Mouse (Mus musculus): Measurements from ENCODE around the gene Nos3. TPM values are rescaled to one million over a fixed set of nuclear protein-coding genes. Genes with fewer than 3 reads are reported as not detected.
A peak's percentile ranks its signal among the peaks of the same experiment; 100 is the strongest.

The Nos3 gene
- total and polyA plus RNA-seq, 3 experiments, result 0.30 to 0.36 (median 0.31) TPM

DNA sequence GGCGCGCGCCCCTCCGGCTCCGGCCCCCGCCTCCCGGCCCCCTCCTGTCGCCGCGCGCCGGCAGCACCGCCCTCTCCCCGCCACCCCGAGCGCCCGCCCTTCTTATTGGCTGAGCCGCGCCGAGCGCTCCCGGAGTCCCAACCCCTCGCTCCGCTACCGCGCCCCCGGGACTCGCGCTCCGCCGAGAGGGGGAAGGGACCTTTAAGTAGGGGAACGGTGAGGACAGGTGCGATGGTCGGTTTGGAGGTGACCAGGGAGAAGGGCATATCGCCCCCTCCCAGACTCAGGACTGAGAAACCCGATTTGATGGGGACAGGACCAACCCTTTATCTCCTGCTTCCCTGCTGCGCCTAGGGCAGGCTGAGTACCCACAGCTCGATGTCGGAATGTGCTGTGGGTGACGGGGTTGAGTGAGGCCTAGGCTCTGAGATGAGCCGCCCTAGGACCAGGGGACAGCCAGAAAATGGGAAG, 12.9 kb upstream of the Nos3 start:
- Histone ChIP-seq H3K9ac (ENCODE audit: insufficient read depth, low read depth) (peak overlapping the region; percentile 75), H3K27ac (ENCODE audit: insufficient read depth, low read depth) (peak overlapping the region; percentile 68), H3K4me3 (replicated peaks in 1 of 3; ENCODE audit: low read depth in 2 of 3, low read length in 2 of 3, poor library complexity in 1 of 3) (peak overlapping the region; percentile 45 to 74 (median 49)), H3K4me2 (ENCODE audit: insufficient read depth, low read depth, poor library complexity, severe bottlenecking) (peak overlapping the region; percentile 82), H3K27me3 (replicated peaks) (peaks cover 87% of the 10 kb centered on the region), H3K79me2 (replicated peaks; ENCODE audit: control insufficient read depth, extremely low read depth, insufficient read depth, poor library complexity, severe bottlenecking) (no peaks in the 10 kb centered on the region), H3K36me3 (replicated peaks in 1 of 2; ENCODE audit: control insufficient read depth in 1 of 2, insufficient read depth in 1 of 2, low read length in 1 of 2) (no peaks in the 10 kb centered on the region), H3K9me3 (replicated peaks; ENCODE audit: low read length) (no peaks in the 10 kb centered on the region), H3K4me1 (ENCODE audit: control insufficient read depth in 1 of 2, insufficient read depth in 2 of 2) (peaks cover 27 to 29% of the 10 kb centered on the region in 2 experiments)
- peak; percentile 43 for DNase-seq (ENCODE audit: extremely low read depth)
- in situ Hi-C loops (cut with MboI; ENCODE audit: low pct_ligation_motif_present, low pct_unique_long_range_greater_than_20kb, low sequenced_read_pairs) (no loop called here), dilution Hi-C loops (cut with MboI; ENCODE audit: extremely low pct_ligation_motif_present, extremely low pct_unique_long_range_greater_than_20kb, low sequenced_read_pairs) (no loop called here)
- TF ChIP-seq MXI1 (IDR thresholded peaks at IDR 0.05; ENCODE audit: low read depth, low read length), result peak; percentile 20; the same call in 1 of the 2 replicates
- peak; percentile 61; the same call in 1 of the 2 replicates for TF ChIP-seq CHD2 (IDR thresholded peaks at IDR 0.05; ENCODE audit: low read length)
- no peak for TF ChIP-seq EP300 (IDR thresholded peaks at IDR 0.05; ENCODE audit: low read length)
- TF ChIP-seq MAZ (IDR thresholded peaks at IDR 0.05; ENCODE audit: low read depth, low read length), result peak; percentile 77

DNA sequence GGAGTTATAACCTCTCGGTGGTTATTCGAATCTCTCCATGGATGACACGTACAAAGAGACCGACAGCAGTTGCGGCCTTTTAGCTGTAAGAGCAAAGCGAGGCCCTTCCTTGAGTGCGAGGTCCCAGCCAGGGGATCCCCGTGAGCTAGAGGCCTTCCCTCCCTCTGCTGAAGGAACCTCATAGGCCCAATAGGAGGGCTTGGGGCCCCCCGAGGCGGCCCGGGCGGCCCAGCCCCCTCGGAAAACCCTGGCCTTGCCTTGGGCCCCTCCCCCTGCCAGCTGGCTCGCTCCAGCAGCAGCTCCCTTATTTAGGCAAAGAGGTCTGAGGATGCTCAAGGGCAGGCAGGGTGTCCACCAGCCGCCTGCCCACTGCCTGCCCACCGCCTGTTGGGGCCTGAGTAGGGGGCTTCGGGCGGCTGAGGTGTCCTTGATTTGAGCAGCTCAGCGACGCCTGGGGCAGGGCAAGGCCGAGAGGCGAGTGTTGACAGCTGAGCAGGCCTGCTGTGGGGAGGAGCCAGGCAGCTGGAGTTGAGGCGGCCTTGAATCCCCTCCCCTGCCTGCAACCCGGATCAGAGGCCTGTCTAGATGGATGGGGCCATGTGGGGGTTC, 12.3 kb upstream of the Nos3 start:
- peak; percentile 49 for DNase-seq (ENCODE audit: extremely low read depth)
- peak overlapping the region; percentile 68 for H3K27ac ChIP-seq (ENCODE audit: insufficient read depth, low read depth)
- TF ChIP-seq SIN3A (IDR thresholded peaks at IDR 0.05; ENCODE audit: low read length), result no peak
- peak; percentile 37; the same call in 1 of the 2 replicates for TF ChIP-seq POLR2A (IDR thresholded peaks at IDR 0.05; ENCODE audit: low read depth, low read length)
- TF ChIP-seq EP300 (IDR thresholded peaks at IDR 0.05; ENCODE audit: low read length), result no peak
- peak; percentile 9; the same call in 1 of the 2 replicates for TF ChIP-seq ETS1 (conservative IDR thresholded peaks at IDR 0.05; ENCODE audit: low read depth, low read length)
- H3K4me1 ChIP-seq (ENCODE audit: control insufficient read depth in 1 of 2, insufficient read depth in 2 of 2), result peaks cover 27 to 29% of the 10 kb centered on the region in 2 experiments
- H3K27me3 ChIP-seq (replicated peaks), result peaks cover 83% of the 10 kb centered on the region
- H3K36me3 ChIP-seq (replicated peaks in 1 of 2; ENCODE audit: control insufficient read depth in 1 of 2, insufficient read depth in 1 of 2, low read length in 1 of 2), result no peaks in the 10 kb centered on the region
- no peaks in the 10 kb centered on the region for H3K79me2 ChIP-seq (replicated peaks; ENCODE audit: control insufficient read depth, extremely low read depth, insufficient read depth, poor library complexity, severe bottlenecking)
- in situ Hi-C loops (cut with MboI; ENCODE audit: low pct_ligation_motif_present, low pct_unique_long_range_greater_than_20kb, low sequenced_read_pairs) (no loop called here), dilution Hi-C loops (cut with MboI; ENCODE audit: extremely low pct_ligation_motif_present, extremely low pct_unique_long_range_greater_than_20kb, low sequenced_read_pairs) (no loop called here)
- H3K9me3 ChIP-seq (replicated peaks; ENCODE audit: low read length), result no peaks in the 10 kb centered on the region
- peak overlapping the region; percentile 23 for H3K9ac ChIP-seq (ENCODE audit: insufficient read depth, low read depth)
- peak overlapping the region; percentile 82 for H3K4me2 ChIP-seq (ENCODE audit: insufficient read depth, low read depth, poor library complexity, severe bottlenecking)
- peak overlapping the region in 2 of 3 experiments; percentile 49 to 74 for H3K4me3 ChIP-seq (replicated peaks in 1 of 3; ENCODE audit: low read depth in 2 of 3, low read length in 2 of 3, poor library complexity in 1 of 3)

DNA sequence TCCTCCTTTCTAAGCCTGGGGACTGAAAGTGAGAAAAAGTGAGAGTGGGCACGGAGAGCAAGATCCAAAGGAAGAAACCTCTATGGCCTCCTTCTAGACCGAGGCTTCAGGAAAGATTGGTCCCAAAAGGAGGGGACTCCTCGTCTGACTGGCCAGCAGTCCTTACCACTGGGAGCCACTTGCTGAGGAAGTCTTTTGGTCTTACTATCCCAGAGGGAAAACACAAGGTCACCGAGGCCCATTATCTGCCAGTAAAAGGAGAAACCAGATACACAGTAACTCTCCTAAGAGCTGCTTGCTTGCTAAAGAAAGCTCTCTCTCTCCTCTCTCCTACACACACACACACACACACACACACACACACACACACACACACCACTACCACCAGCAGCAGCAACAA, 11.3 kb upstream of the Nos3 start:
- no peak overlapping the region for H3K9ac ChIP-seq (ENCODE audit: insufficient read depth, low read depth)
- no peak for DNase-seq (ENCODE audit: extremely low read depth)
- H3K27me3 ChIP-seq (replicated peaks), result peaks cover 76% of the 10 kb centered on the region
- no peaks in the 10 kb centered on the region for H3K9me3 ChIP-seq (replicated peaks; ENCODE audit: low read length)
- H3K4me1 ChIP-seq (ENCODE audit: control insufficient read depth in 1 of 2, insufficient read depth in 2 of 2), result peaks cover 21 to 24% of the 10 kb centered on the region in 2 experiments
- no peak overlapping the region for H3K4me2 ChIP-seq (ENCODE audit: insufficient read depth, low read depth, poor library complexity, severe bottlenecking)
- no peaks in the 10 kb centered on the region for H3K36me3 ChIP-seq (replicated peaks in 1 of 2; ENCODE audit: control insufficient read depth in 1 of 2, insufficient read depth in 1 of 2, low read length in 1 of 2)
- H3K4me3 ChIP-seq (replicated peaks in 1 of 3; ENCODE audit: low read depth in 2 of 3, low read length in 2 of 3, poor library complexity in 1 of 3), result no peak overlapping the region
- dilution Hi-C loops (cut with MboI; ENCODE audit: extremely low pct_ligation_motif_present, extremely low pct_unique_long_range_greater_than_20kb, low sequenced_read_pairs), result no loop called here
- H3K79me2 ChIP-seq (replicated peaks; ENCODE audit: control insufficient read depth, extremely low read depth, insufficient read depth, poor library complexity, severe bottlenecking), result no peaks in the 10 kb centered on the region
- no peak overlapping the region for H3K27ac ChIP-seq (ENCODE audit: insufficient read depth, low read depth)
- in situ Hi-C loops (cut with MboI; ENCODE audit: low pct_ligation_motif_present, low pct_unique_long_range_greater_than_20kb, low sequenced_read_pairs), result no loop called here
- no peak for TF ChIP-seq SMC3 (IDR thresholded peaks at IDR 0.05; ENCODE audit: low read depth, low read length)
- no peak for TF ChIP-seq ZNF384 (IDR thresholded peaks at IDR 0.05; ENCODE audit: low read depth, low read length)
- no peak for TF ChIP-seq IRF4 (IDR thresholded peaks at IDR 0.05; ENCODE audit: low read depth, low read length)
- no peak for TF ChIP-seq NRF1 (IDR thresholded peaks at IDR 0.05; ENCODE audit: low read depth, low read length)
- TF ChIP-seq POLR2A (IDR thresholded peaks at IDR 0.05; ENCODE audit: low read depth, low read length), result no peak
- TF ChIP-seq MAZ (IDR thresholded peaks at IDR 0.05; ENCODE audit: low read depth, low read length), result no peak
- TF ChIP-seq MAX (IDR thresholded peaks at IDR 0.05; ENCODE audit: low read length), result no peak
- TF ChIP-seq MYC (IDR thresholded peaks at IDR 0.05; ENCODE audit: low read depth, low read length), result no peak

Measured in CH12.LX (cell line).